In genomic region chr6:41521487-41521886, GRCm38 (mm10) we compare ENCODE assay signal across 26 mouse cellular contexts. TPM values are rescaled to one million over a fixed set of nuclear protein-coding genes. Genes with fewer than 3 reads are reported as not detected.
DNase-seq lines count a peak whose midpoint lies in the region; ATAC-seq and TF ChIP-seq lines count a peak whose summit lies in the region.
"Had no signal": no experiment of that assay in that cellular context is flagged by ENCODE, and none has a peak within 500 bp of the region (broad histone marks: within the 10 kb centered on the region; RNA-seq: fewer than 3 reads in every experiment).

TSS of gene Prss2 (plus strand) at chr6:41521787.

- no peak for TF ChIP-seq CTCF in stomach, postnatal 0 days (IDR thresholded peaks at IDR 0.05; ENCODE audit: low read depth)

- no peak within 1 kb of the TSS for H3K9ac ChIP-seq in stomach, embryonic 15.5 days
- no peak within 1 kb of the TSS for H3K9ac ChIP-seq in stomach, postnatal 0 days (ENCODE audit: low read length)
- H3K9ac ChIP-seq in intestine, embryonic 15.5 days: no peak within 1 kb of the TSS
- H3K9ac ChIP-seq: embryonic facial prominence, embryonic 13.5 days; forebrain, embryonic 13.5 days; forebrain, postnatal 0 days; hindbrain, embryonic 13.5 days had no signal

- no peaks in the 10 kb centered on the region for H3K9me3 ChIP-seq in stomach, embryonic 15.5 days
- H3K9me3 ChIP-seq in stomach, postnatal 0 days (ENCODE audit: control insufficient read depth, low read length): no peaks in the 10 kb centered on the region
- H3K9me3 ChIP-seq in intestine, embryonic 15.5 days: no peaks in the 10 kb centered on the region
- H3K9me3 ChIP-seq: embryonic facial prominence, embryonic 13.5 days; forebrain, embryonic 13.5 days; heart, embryonic 10.5 days; hindbrain, embryonic 13.5 days had no signal

- no peaks in the 10 kb centered on the region for H3K36me3 ChIP-seq in stomach, embryonic 15.5 days
- H3K36me3 ChIP-seq in stomach, postnatal 0 days (ENCODE audit: control insufficient read depth, insufficient read depth, low read length): no peaks in the 10 kb centered on the region
- H3K36me3 ChIP-seq in intestine, embryonic 15.5 days: no peaks in the 10 kb centered on the region
- H3K36me3 ChIP-seq: embryonic facial prominence, embryonic 13.5 days; heart, embryonic 10.5 days; hindbrain, embryonic 13.5 days had no signal

- no peak for TF ChIP-seq EP300 in stomach, postnatal 0 days (optimal IDR thresholded peaks at IDR 0.05)

- H3K27ac ChIP-seq in stomach, embryonic 15.5 days: no peak within 1 kb of the TSS
- no peak within 1 kb of the TSS for H3K27ac ChIP-seq in stomach, postnatal 0 days (replicated peaks)
- no peak within 1 kb of the TSS for H3K27ac ChIP-seq in intestine, embryonic 15.5 days
- H3K27ac ChIP-seq: embryonic facial prominence, embryonic 13.5 days; forebrain, embryonic 13.5 days; gastrocnemius, adult 2 months; heart, embryonic 10.5 days; hindbrain, embryonic 13.5 days had no signal

- H3K4me3 ChIP-seq in stomach, embryonic 15.5 days (replicated peaks): no peak within 1 kb of the TSS
- H3K4me3 ChIP-seq in stomach, postnatal 0 days (ENCODE audit: low read depth, low read length): no peak within 1 kb of the TSS
- H3K4me3 ChIP-seq in intestine, embryonic 15.5 days (replicated peaks): no peak within 1 kb of the TSS
- H3K4me3 ChIP-seq: embryonic facial prominence, embryonic 13.5 days; forebrain, embryonic 13.5 days; gastrocnemius, adult 2 months; heart, embryonic 10.5 days; hindbrain, embryonic 13.5 days had no signal

- no peaks in the 10 kb centered on the region for H3K27me3 ChIP-seq in stomach, embryonic 15.5 days (replicated peaks)
- H3K27me3 ChIP-seq in stomach, postnatal 0 days (ENCODE audit: control insufficient read depth, insufficient read depth, low read length): no peaks in the 10 kb centered on the region
- no peaks in the 10 kb centered on the region for H3K27me3 ChIP-seq in intestine, embryonic 15.5 days (replicated peaks)
- H3K27me3 ChIP-seq: embryonic facial prominence, embryonic 13.5 days; forebrain, embryonic 13.5 days; hindbrain, embryonic 13.5 days had no signal

- ATAC-seq in stomach, embryonic 15.5 days (ENCODE audit: insufficient read depth, low FRiP score, low read depth): no peak
- ATAC-seq in stomach, postnatal 0 days (ENCODE audit: low FRiP score, low TSS enrichment): no peak
- ATAC-seq in intestine, embryonic 15.5 days: no peak
- ATAC-seq in megakaryocyte progenitor cell, adult 5-6 weeks (replicated peaks; ENCODE audit: poor library complexity): 0 out of 2 replicates have a peak, but pooled peaks have one; percentile 21
- ATAC-seq: activated CD4-positive, CD25-positive, alpha-beta regulatory T cell, adult 4 months; forebrain, embryonic 13.5 days; forebrain, postnatal 0 days; Patski had no signal

- no peak within 1 kb of the TSS for H3K4me2 ChIP-seq in stomach, embryonic 15.5 days
- no peak within 1 kb of the TSS for H3K4me2 ChIP-seq in stomach, postnatal 0 days (replicated peaks; ENCODE audit: low read depth)
- no peak within 1 kb of the TSS for H3K4me2 ChIP-seq in intestine, embryonic 15.5 days (replicated peaks)
- H3K4me2 ChIP-seq: embryonic facial prominence, embryonic 13.5 days; forebrain, embryonic 13.5 days; hindbrain, embryonic 13.5 days had no signal

- 71% methylated on average over 1 of the region's 1 CpGs for WGBS in stomach, embryonic 15.5 days
- 62% methylated on average over 1 of the region's 1 CpGs for WGBS in stomach, postnatal 0 days
- WGBS in intestine, embryonic 15.5 days: 68% methylated on average over 1 of the region's 1 CpGs

- H3K4me1 ChIP-seq in stomach, embryonic 15.5 days: no peaks in the 10 kb centered on the region
- H3K4me1 ChIP-seq in stomach, postnatal 0 days (replicated peaks; ENCODE audit: control insufficient read depth, insufficient read depth): no peaks in the 10 kb centered on the region
- no peaks in the 10 kb centered on the region for H3K4me1 ChIP-seq in intestine, embryonic 15.5 days (replicated peaks)
- H3K4me1 ChIP-seq: embryonic facial prominence, embryonic 13.5 days; forebrain, embryonic 13.5 days; heart, embryonic 10.5 days; hindbrain, embryonic 13.5 days had no signal

- no peak for DNase-seq in stomach, postnatal 0 days (ENCODE audit: low spot score)
- no peak for DNase-seq in lung, adult 18-20 months
- DNase-seq in thymus, postnatal 14 days: no peak
- no peak for DNase-seq in kidney, adult 9 months
- DNase-seq: adrenal gland, postnatal 14 days; cerebellum, adult 11-12 months; cerebellum, adult 9-11 months; cerebellum, postnatal 36 days; forebrain, postnatal 0 days; gastrocnemius, adult 2 months; gastrocnemius, postnatal 25 days; heart, adult 18-20 months; heart, postnatal 10 days had no signal

RNA-seq across cellular contexts. Expression of gene Prss2, which starts in this region (rescaled TPM):
- polyA plus RNA-seq in stomach, embryonic 15.5 days (2015; fragmentation: Nextera tagmentation; extraction: Ambion mirVana): 141 and 187 TPM in 2 replicates
- 5.1 and 7.0 TPM in 2 replicates for polyA plus RNA-seq in stomach, postnatal 0 days (2015; fragmentation: Nextera tagmentation; extraction: Ambion mirVana)
- polyA plus RNA-seq in intestine, embryonic 15.5 days (2015; fragmentation: Nextera tagmentation; extraction: Ambion mirVana): 44.4 and 169 TPM in 2 replicates
- not detected in 2 replicates for total RNA-seq in megakaryocyte progenitor cell, adult 5-6 weeks (2015)
- not detected in 2 replicates for total RNA-seq in megakaryocyte progenitor cell, adult 5-6 weeks (2017)
- total RNA-seq: adrenal gland, adult 18-20 months; forebrain, postnatal 0 days; gastrocnemius, adult 2 months; gastrocnemius, postnatal 25 days; heart, adult 18-20 months; heart, postnatal 10 days; hematopoietic stem cell, adult 5-6 weeks; MEL had no signal
- polyA plus RNA-seq: embryonic facial prominence, embryonic 13.5 days; forebrain, embryonic 13.5 days; forebrain, postnatal 0 days; heart, embryonic 10.5 days; heart, embryonic 14.5 days; hindbrain, embryonic 13.5 days; Patski had no signal

Comparison
In these comparisons a context has a peak if more than half of its experiments do, and no peak if none do; other contexts are left out.
1. Peak in ATAC-seq in megakaryocyte progenitor cell, adult 5-6 weeks; RNA of the gene not detected or under 1 TPM.